Mouse (Mus musculus) CH12.LX (cell line): Measurements from ENCODE around the gene Ccnt1.

ENCODE experiments used
- CTCF ChIP-seq, 2 experiments: IDR thresholded peaks in 1 of 2; conservative IDR thresholded peaks in 1 of 2; 2 replicates each; pipeline ENCODE4 v1.5.1; 2011 to 2012; ENCODE audit warnings: low read depth in 2 of 2, low read length in 2 of 2, improper control_type of control experiment in 1 of 2, inconsistent platforms in 1 of 2, mild to moderate bottlenecking in 1 of 2, moderate library complexity in 1 of 2
- MAFK ChIP-seq: IDR thresholded peaks from 2 replicates; pipeline ENCODE4 v1.6.1; 2011; ENCODE audit warnings: low read length, improper control_type of control experiment; ENCODE audit not compliant: insufficient replicate concordance
- MXI1 ChIP-seq: IDR thresholded peaks from 2 replicates; pipeline ENCODE4 v1.6.1; 2011; ENCODE audit warnings: mild to moderate bottlenecking, low read depth, low read length, improper control_type of control experiment
- NELFE ChIP-seq: IDR thresholded peaks from 2 replicates; pipeline ENCODE4 v1.6.1; 2011; ENCODE audit warnings: low read depth, low read length, improper control_type of control experiment
- POLR2A ChIP-seq: IDR thresholded peaks from 2 replicates; pipeline ENCODE4 v1.6.1; 2011; ENCODE audit warnings: low read depth, mild to moderate bottlenecking, improper control_type of control experiment, low read length
- RCOR1 ChIP-seq: conservative IDR thresholded peaks from 2 replicates; pipeline ENCODE4 v1.6.1; 2012; ENCODE audit warnings: low read depth, mild to moderate bottlenecking, inconsistent platforms, low read length, improper control_type of control experiment
- TCF12 ChIP-seq: IDR thresholded peaks from 2 replicates; pipeline ENCODE4 v1.6.1; 2014; ENCODE audit warnings: low read depth, mild to moderate bottlenecking, inconsistent platforms, low read length, improper control_type of control experiment

- TF ChIP-seq CTCF (conservative IDR thresholded peaks at IDR 0.05 in 1 of 2, IDR thresholded peaks at IDR 0.05 in 1 of 2; ENCODE audit: low read depth in 2 of 2, low read length in 2 of 2), result no peak
- no peak for TF ChIP-seq POLR2A
- TF ChIP-seq TCF12, result no peak
- TF ChIP-seq NELFE, result no peak
- no peak for TF ChIP-seq MXI1
- TF ChIP-seq MAFK, result no peak
- no peak for TF ChIP-seq RCOR1
Observed at GRCm38 (mm10) chr15:98612229-98612628, 41.5 kb upstream of the Ccnt1 start.
